14 mouse cellular contexts compared by ENCODE assay signal in the genomic region with DNA sequence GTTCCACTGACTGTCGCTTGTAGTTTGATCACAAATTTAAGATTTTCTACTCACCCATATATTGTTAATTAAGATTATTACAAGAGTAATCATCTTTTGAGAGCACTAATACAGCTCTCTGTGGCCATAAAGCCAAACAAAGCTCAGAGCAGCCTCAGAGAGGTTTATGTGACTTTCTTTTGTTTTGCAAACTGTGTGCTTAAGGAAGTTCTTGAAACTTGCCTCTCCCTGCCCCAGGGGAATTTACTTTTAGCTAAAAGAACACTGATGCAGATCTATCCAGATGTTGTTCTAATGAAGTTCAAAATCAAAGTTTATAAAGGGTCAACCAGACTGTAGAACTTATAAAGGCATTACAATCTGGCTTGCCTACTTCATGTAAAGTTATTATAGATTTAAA. TPM values are rescaled to one million over a fixed set of nuclear protein-coding genes. Genes with fewer than 3 reads are reported as not detected.
"Had no signal": no experiment of that assay in that cellular context is flagged by ENCODE, and none has a peak within 500 bp of the region (broad histone marks: within the 10 kb centered on the region; RNA-seq: fewer than 3 reads in every experiment).

No protein-coding gene starts in this region.

RNA-seq across cellular contexts. Expression of a gene that starts 58.4 kb away (rescaled TPM):
- total RNA-seq: common myeloid progenitor, adult 5-6 weeks; forebrain, postnatal 0 days; gastrocnemius, adult 18-20 months; gastrocnemius, adult 2 months; gastrocnemius, adult 8-10 months; gastrocnemius, postnatal 10 days; gastrocnemius, postnatal 14 days; gastrocnemius, postnatal 25 days; gastrocnemius, postnatal 36 days; gastrocnemius, postnatal 4 days; granulocyte monocyte progenitor cell, adult 5-6 weeks; heart, adult 18-20 months; heart, adult 2 months; heart, adult 8-10 months had no signal
